Mouse (Mus musculus): ENCODE measurements around the gene Col24a1. TPM values are rescaled to one million over a fixed set of nuclear protein-coding genes. Genes with fewer than 3 reads are reported as not detected.

Gene Col24a1
- polyA plus RNA-seq, 1 experiment from 2014 or later, result 0.54 TPM

DNA sequence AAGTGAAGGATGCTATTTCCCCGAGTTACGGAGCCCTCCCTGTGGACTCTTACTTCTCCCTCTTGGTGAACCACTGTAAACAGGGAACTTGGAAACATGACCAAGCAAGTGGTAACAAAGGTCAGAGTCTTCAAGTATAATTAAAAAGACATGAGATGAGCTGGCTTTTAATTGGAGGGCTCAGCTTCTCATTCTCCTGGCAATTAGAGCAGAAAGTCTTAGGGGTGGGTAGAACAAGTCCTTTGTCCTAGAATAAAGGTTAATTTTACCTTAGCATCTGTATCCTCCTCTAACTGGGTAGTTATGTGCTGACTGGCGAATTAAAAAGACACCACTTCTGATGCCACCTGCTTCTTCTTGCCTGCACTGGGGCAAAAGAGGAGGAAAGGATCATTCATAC, 199.1 kb downstream of the Col24a1 start:
- no peak for TF ChIP-seq CTCF (IDR thresholded peaks at IDR 0.05)
- TF ChIP-seq EP300 (IDR thresholded peaks at IDR 0.05), result no peak

DNA sequence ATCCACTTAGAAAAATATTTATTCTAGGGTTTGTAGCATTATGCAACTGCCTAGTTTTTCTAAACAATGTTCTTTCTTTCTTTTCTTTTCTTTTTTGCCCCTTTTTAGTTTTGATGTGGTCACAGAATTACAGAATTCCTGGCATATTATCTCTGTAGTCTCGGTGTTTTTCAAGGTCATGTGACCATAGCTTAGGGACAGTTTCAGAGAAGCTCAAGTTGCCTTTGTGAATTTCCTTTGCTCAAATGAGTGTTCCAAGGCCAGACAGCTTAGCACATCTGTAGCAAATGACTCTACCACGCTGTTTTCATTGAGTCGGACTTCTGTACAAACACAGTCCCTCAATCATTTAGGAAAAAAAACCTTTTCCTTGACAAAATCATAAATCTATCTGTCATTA, 205.9 kb downstream of the Col24a1 start:
- no peaks in the 10 kb centered on the region for H3K27me3 ChIP-seq (replicated peaks; ENCODE audit: insufficient read depth, low read length)
- ATAC-seq (no peak), DNase-seq (ENCODE audit: low spot score) (no peak)
- H3K9ac ChIP-seq (replicated peaks; ENCODE audit: low read depth), result no peak overlapping the region
- TF ChIP-seq CTCF (IDR thresholded peaks at IDR 0.05), result no peak
- no peak for TF ChIP-seq EP300 (IDR thresholded peaks at IDR 0.05)
- H3K4me3 ChIP-seq (ENCODE audit: low read depth, low read length), result no peak overlapping the region
- H3K36me3 ChIP-seq (ENCODE audit: insufficient read depth, low read length), result no peaks in the 10 kb centered on the region
- WGBS, result 53% methylated on average over 3 of the region's 3 CpGs
- H3K27ac ChIP-seq (ENCODE audit: low read length), result no peak overlapping the region
- no peaks in the 10 kb centered on the region for H3K4me1 ChIP-seq (ENCODE audit: insufficient read depth, low read depth, low read length)
- H3K4me2 ChIP-seq (replicated peaks; ENCODE audit: low read depth, low read length), result no peak overlapping the region
- no peaks in the 10 kb centered on the region for H3K9me3 ChIP-seq (ENCODE audit: low read length)

More for the DNA sequence above, 199.1 kb downstream of the Col24a1 start:
- no peaks in the 10 kb centered on the region for H3K36me3 ChIP-seq (ENCODE audit: insufficient read depth, low read length)
- no peak for DNase-seq (ENCODE audit: low spot score)
- no peak for ATAC-seq
- H3K4me3 ChIP-seq (ENCODE audit: low read depth, low read length), result no peak overlapping the region
- H3K4me2 ChIP-seq (replicated peaks; ENCODE audit: low read depth, low read length), result no peak overlapping the region
- H3K27me3 ChIP-seq (replicated peaks; ENCODE audit: insufficient read depth, low read length), result no peaks in the 10 kb centered on the region
- H3K9me3 ChIP-seq (ENCODE audit: low read length), result no peaks in the 10 kb centered on the region
- H3K9ac ChIP-seq (replicated peaks; ENCODE audit: low read depth), result no peak overlapping the region
- 63% methylated on average over 3 of the region's 3 CpGs for WGBS
- no peaks in the 10 kb centered on the region for H3K4me1 ChIP-seq (ENCODE audit: insufficient read depth, low read depth, low read length)
- H3K27ac ChIP-seq (ENCODE audit: low read length), result no peak overlapping the region

DNA sequence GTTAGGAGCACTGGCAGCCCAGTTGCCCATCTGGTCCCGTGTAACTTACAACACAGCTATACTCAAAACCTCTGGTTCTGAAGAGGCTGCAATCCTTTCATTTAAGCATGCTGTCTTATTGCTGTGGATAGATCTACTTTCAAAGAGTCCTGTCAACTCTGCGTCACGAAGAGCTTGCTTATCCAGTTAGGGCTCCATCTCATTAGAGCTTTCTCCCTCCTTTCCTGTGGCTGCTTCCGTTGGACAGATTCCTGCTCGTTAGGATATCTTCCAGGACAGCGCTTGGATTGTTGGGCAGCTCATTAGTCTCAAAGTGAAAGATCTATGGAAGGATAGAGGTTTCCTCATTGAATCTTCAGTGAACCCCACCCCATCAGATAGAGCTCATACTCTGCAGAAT, 206.6 kb downstream of the Col24a1 start:
- no peak overlapping the region for H3K4me3 ChIP-seq (ENCODE audit: low read depth, low read length)
- ATAC-seq (no peak), DNase-seq (ENCODE audit: low spot score) (no peak)
- H3K4me1 ChIP-seq (ENCODE audit: insufficient read depth, low read depth, low read length), result no peaks in the 10 kb centered on the region
- no peak overlapping the region for H3K4me2 ChIP-seq (replicated peaks; ENCODE audit: low read depth, low read length)
- H3K36me3 ChIP-seq (ENCODE audit: insufficient read depth, low read length), result no peaks in the 10 kb centered on the region
- no peaks in the 10 kb centered on the region for H3K27me3 ChIP-seq (replicated peaks; ENCODE audit: insufficient read depth, low read length)
- TF ChIP-seq CTCF (IDR thresholded peaks at IDR 0.05) (no peak), EP300 (IDR thresholded peaks at IDR 0.05) (no peak)
- no peak overlapping the region for H3K9ac ChIP-seq (replicated peaks; ENCODE audit: low read depth)
- WGBS, result 72% methylated on average over 6 of the region's 6 CpGs
- no peak overlapping the region for H3K27ac ChIP-seq (ENCODE audit: low read length)
- no peaks in the 10 kb centered on the region for H3K9me3 ChIP-seq (ENCODE audit: low read length)

DNA sequence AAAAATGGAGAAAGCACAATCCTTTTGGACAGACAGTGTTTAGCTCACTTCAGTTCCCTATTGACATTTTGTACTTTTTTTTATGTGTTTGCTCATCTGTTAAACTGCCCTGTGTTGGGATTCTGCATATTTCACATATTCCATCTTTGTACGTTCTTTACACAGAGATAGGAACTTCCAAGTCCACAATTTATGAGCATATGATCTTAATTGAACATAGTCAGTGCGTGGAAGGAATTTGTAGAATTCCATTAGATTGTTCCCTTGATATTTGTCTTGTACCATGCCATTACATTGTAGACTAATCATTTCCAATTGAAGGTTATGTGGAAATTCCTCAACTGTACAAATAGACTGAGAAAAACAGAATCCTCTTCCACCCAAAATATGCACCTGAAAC, 212.6 kb downstream of the Col24a1 start:
- 63% methylated on average over 2 of the region's 2 CpGs for WGBS
- TF ChIP-seq CTCF (IDR thresholded peaks at IDR 0.05) (no peak), EP300 (IDR thresholded peaks at IDR 0.05) (no peak)
- no peaks in the 10 kb centered on the region for H3K27me3 ChIP-seq (replicated peaks; ENCODE audit: insufficient read depth, low read length)
- no peak overlapping the region for H3K9ac ChIP-seq (replicated peaks; ENCODE audit: low read depth)
- no peak overlapping the region for H3K4me3 ChIP-seq (ENCODE audit: low read depth, low read length)
- H3K9me3 ChIP-seq (ENCODE audit: low read length), result no peaks in the 10 kb centered on the region
- no peaks in the 10 kb centered on the region for H3K36me3 ChIP-seq (ENCODE audit: insufficient read depth, low read length)
- no peak for ATAC-seq
- H3K27ac ChIP-seq (ENCODE audit: low read length), result no peak overlapping the region
- H3K4me1 ChIP-seq (ENCODE audit: insufficient read depth, low read depth, low read length), result no peaks in the 10 kb centered on the region
- no peak for DNase-seq (ENCODE audit: low spot score)
- H3K4me2 ChIP-seq (replicated peaks; ENCODE audit: low read depth, low read length), result no peak overlapping the region

DNA sequence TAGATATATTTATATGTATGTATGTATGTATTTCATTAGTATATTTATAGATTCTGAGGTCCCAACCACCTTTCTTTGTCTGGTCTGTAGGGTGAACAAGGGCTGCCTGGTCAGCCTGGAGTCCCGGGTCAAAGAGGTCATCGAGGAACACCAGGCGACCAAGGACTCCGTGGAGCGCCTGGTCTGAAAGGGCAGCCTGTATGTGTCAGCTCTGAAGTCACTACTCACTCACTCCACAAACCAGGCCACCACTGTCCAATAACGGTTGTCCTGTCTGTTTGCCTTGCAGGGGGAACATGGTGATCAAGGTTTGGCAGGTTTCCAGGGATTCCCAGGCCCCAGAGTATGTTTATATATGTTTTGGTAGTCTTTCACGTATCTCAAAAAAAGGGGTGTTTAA, 216.3 kb downstream of the Col24a1 start:
- H3K27ac ChIP-seq (ENCODE audit: low read length), result no peak overlapping the region
- H3K4me3 ChIP-seq (ENCODE audit: low read depth, low read length), result no peak overlapping the region
- ATAC-seq (no peak), DNase-seq (ENCODE audit: low spot score) (no peak)
- WGBS, result 59% methylated on average over 7 of the region's 7 CpGs
- no peaks in the 10 kb centered on the region for H3K9me3 ChIP-seq (ENCODE audit: low read length)
- no peaks in the 10 kb centered on the region for H3K27me3 ChIP-seq (replicated peaks; ENCODE audit: insufficient read depth, low read length)
- H3K36me3 ChIP-seq (ENCODE audit: insufficient read depth, low read length), result no peaks in the 10 kb centered on the region
- TF ChIP-seq CTCF (IDR thresholded peaks at IDR 0.05) (no peak), EP300 (IDR thresholded peaks at IDR 0.05) (no peak)
- H3K4me1 ChIP-seq (ENCODE audit: insufficient read depth, low read depth, low read length), result no peaks in the 10 kb centered on the region
- H3K4me2 ChIP-seq (replicated peaks; ENCODE audit: low read depth, low read length), result no peak overlapping the region
- H3K9ac ChIP-seq (replicated peaks; ENCODE audit: low read depth), result no peak overlapping the region

DNA sequence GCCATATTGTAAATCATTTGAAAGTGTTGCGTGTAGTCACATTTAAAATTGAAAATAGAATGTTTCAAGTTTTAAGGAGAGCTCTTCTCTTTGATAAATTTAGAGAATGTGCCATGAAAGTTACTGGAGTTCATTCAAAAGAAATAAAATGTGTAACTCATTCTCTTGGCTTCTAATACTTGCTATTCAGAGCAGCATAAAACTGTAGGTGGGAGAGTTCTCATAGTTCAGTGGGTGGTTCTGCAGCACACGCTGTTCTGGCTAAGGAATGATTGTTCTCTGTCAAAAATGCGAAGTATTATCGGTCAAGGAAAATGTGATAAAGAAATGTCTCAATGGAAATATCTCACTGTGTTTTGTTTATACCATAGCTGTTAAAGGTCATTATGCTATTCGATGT, 221.9 kb downstream of the Col24a1 start:
- no peak overlapping the region for H3K27ac ChIP-seq (ENCODE audit: low read length)
- H3K4me3 ChIP-seq (ENCODE audit: low read depth, low read length), result no peak overlapping the region
- no peaks in the 10 kb centered on the region for H3K27me3 ChIP-seq (replicated peaks; ENCODE audit: insufficient read depth, low read length)
- no peak overlapping the region for H3K9ac ChIP-seq (replicated peaks; ENCODE audit: low read depth)
- ATAC-seq (no peak), DNase-seq (ENCODE audit: low spot score) (peak; percentile 5)
- H3K9me3 ChIP-seq (ENCODE audit: low read length), result no peaks in the 10 kb centered on the region
- no peak overlapping the region for H3K4me2 ChIP-seq (replicated peaks; ENCODE audit: low read depth, low read length)
- TF ChIP-seq CTCF (IDR thresholded peaks at IDR 0.05) (no peak), EP300 (IDR thresholded peaks at IDR 0.05) (no peak)
- H3K4me1 ChIP-seq (ENCODE audit: insufficient read depth, low read depth, low read length), result no peaks in the 10 kb centered on the region
- no peaks in the 10 kb centered on the region for H3K36me3 ChIP-seq (ENCODE audit: insufficient read depth, low read length)
- 72% methylated on average over 5 of the region's 5 CpGs for WGBS

DNA sequence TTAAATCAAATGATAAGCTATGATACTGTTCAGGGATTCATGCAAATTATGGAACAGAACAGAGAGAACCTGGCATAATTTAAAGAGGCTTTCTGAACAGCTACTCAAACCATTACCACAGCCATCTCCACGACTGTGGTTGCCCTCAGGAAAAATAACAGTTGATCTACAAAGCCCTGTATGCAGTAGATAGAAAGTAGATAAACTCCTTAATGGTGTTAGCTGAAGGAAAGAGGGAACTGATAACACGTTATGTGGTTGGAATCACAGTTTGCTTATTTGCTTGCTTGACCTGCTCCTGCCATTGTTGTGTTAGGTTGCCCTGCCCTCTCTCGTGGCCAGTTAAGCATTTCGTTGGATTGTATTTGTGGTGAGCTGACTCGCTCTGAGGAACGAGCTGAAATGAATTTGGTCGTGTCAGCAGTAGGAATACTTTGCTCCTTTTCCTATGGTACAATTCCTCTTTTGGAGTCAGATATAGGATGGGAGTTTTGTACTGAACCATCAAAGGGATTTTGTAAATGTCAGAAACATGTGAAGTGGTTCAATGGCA, 229.3 kb downstream of the Col24a1 start:
- no peaks in the 10 kb centered on the region for H3K4me1 ChIP-seq (ENCODE audit: insufficient read depth, low read depth, low read length)
- DNase-seq (ENCODE audit: low spot score), result no peak
- no peaks in the 10 kb centered on the region for H3K36me3 ChIP-seq (ENCODE audit: insufficient read depth, low read length)
- no peak overlapping the region for H3K9ac ChIP-seq (replicated peaks; ENCODE audit: low read depth)
- WGBS, result 11% methylated on average over 7 of the region's 7 CpGs
- no peak overlapping the region for H3K4me2 ChIP-seq (replicated peaks; ENCODE audit: low read depth, low read length)
- TF ChIP-seq CTCF (IDR thresholded peaks at IDR 0.05) (no peak), EP300 (IDR thresholded peaks at IDR 0.05) (no peak)
- H3K27ac ChIP-seq (ENCODE audit: low read length), result no peak overlapping the region
- H3K9me3 ChIP-seq (ENCODE audit: low read length), result no peaks in the 10 kb centered on the region
- no peak for ATAC-seq
- H3K4me3 ChIP-seq (ENCODE audit: low read depth, low read length), result no peak overlapping the region
- H3K27me3 ChIP-seq (replicated peaks; ENCODE audit: insufficient read depth, low read length), result no peaks in the 10 kb centered on the region

Data from lung, postnatal 0 days (tissue).